Mouse (Mus musculus): ENCODE results near the gene Egfl8.

- TF ChIP-seq POLR2A (IDR thresholded peaks at IDR 0.05; ENCODE audit: borderline replicate concordance, control insufficient read depth, low read depth, low read length) (no peak; the same call in 1 of the 2 replicates), CTCF (IDR thresholded peaks at IDR 0.05; ENCODE audit: control insufficient read depth, insufficient read depth, low read length) (no peak)
These were observed 38.6 kb upstream of the Egfl8 start for GRCm38 (mm10) chr17:34654392-34654791.

All from bone marrow, adult 2 months (tissue).